Mouse (Mus musculus): ENCODE results near the gene Ypel3. TPM values are rescaled to one million over a fixed set of nuclear protein-coding genes. Genes with fewer than 3 reads are reported as not detected.

Ypel3 gene
- total RNA-seq, 2 experiments from 2014 or later, result 62.9 to 77.1 TPM

GRCm38 (mm10) chr7:126803751-126804150 is 27.0 kb downstream of the Ypel3 start:
- intact Hi-C loops (cut with DNase I), result no loop called here
- DNase-seq, result no peak

- intact Hi-C loops (cut with DNase I), result no loop called here
- no peak for DNase-seq
Observed at GRCm38 (mm10) chr7:126806956-126807355, 30.2 kb downstream of the Ypel3 start.

- DNase-seq, result no peak
- intact Hi-C loops (cut with DNase I), result no loop called here
Observed at GRCm38 (mm10) chr7:126807405-126807804, 30.6 kb downstream of the Ypel3 start.

- intact Hi-C loops (cut with DNase I), result no loop called here
- DNase-seq, result peak; percentile 85 to 90
Observed at GRCm38 (mm10) chr7:126808703-126809455, 32.1 kb downstream of the Ypel3 start.

GRCm38 (mm10) chr7:126809723-126810369 is 33.1 kb downstream of the Ypel3 start:
- intact Hi-C loops (cut with DNase I), result no loop called here
- DNase-seq, result no peak

GRCm38 (mm10) chr7:126815726-126816222 is 39.0 kb downstream of the Ypel3 start:
- DNase-seq, result no peak
- intact Hi-C loops (cut with DNase I), result no loop called here

GRCm38 (mm10) chr7:126816494-126816893 is 39.7 kb downstream of the Ypel3 start:
- intact Hi-C loops (cut with DNase I), result no loop called here
- no peak for DNase-seq

- DNase-seq, result no peak
- intact Hi-C loops (cut with DNase I), result no loop called here
Observed at GRCm38 (mm10) chr7:126817595-126817994, 40.8 kb downstream of the Ypel3 start.

- DNase-seq, result no peak
- intact Hi-C loops (cut with DNase I), result no loop called here
Observed at GRCm38 (mm10) chr7:126818818-126819217, 42.1 kb downstream of the Ypel3 start.

GRCm38 (mm10) chr7:126821835-126822511 is 45.2 kb downstream of the Ypel3 start:
- intact Hi-C loops (cut with DNase I), result loop anchor here (1.0 kb wide), 1 partner anchor 141 kb away; no protein-coding TSS in a partner anchor
- peak; percentile 82 to 90 for DNase-seq

- intact Hi-C loops (cut with DNase I), result loop anchor here (1.0 kb wide), 1 partner anchor 141 kb away; no protein-coding TSS in a partner anchor
- DNase-seq, result peak in 1 of 2 experiments; percentile 25
Observed at GRCm38 (mm10) chr7:126822741-126823140, 46.0 kb downstream of the Ypel3 start.

GRCm38 (mm10) chr7:126823202-126823711 is 46.5 kb downstream of the Ypel3 start:
- DNase-seq, result no peak
- intact Hi-C loops (cut with DNase I), result no loop called here

GRCm38 (mm10) chr7:126823940-126824339 is 47.2 kb downstream of the Ypel3 start:
- DNase-seq, result no peak
- intact Hi-C loops (cut with DNase I), result no loop called here

- intact Hi-C loops (cut with DNase I), result loop anchor here (5.0 kb wide), 1 partner anchor 122 kb away; the partner anchor contains the start of gene Asphd1
- peak in 1 of 2 experiments; percentile 52 for DNase-seq
Observed at GRCm38 (mm10) chr7:126825403-126825802, 48.6 kb downstream of the Ypel3 start.

GRCm38 (mm10) chr7:126825952-126826351 is 49.2 kb downstream of the Ypel3 start:
- DNase-seq, result no peak
- intact Hi-C loops (cut with DNase I), result loop anchor here (5.0 kb wide), 1 partner anchor 121 kb away; the partner anchor contains the start of gene Asphd1

Other genes starting within 250 kb of the Ypel3 start
- gene Eif3c, start 210.5 kb upstream of the Ypel3 start, total RNA-seq (2021), result 100 to 1,000 TPM; 138 to 140 TPM
- 1 to 10 TPM in 1 of 2 experiments, under 1 TPM in 1; 0.65 to 1.7 TPM for gene Apobr, start 192.0 kb upstream of the Ypel3 start, total RNA-seq (2021)
- 10 to 100 TPM; 13.2 to 13.3 TPM for gene Cln3, start 191.1 kb upstream of the Ypel3 start, total RNA-seq (2021)
- gene Il27, start 182.0 kb upstream of the Ypel3 start, total RNA-seq (2021), result not detected
- 1 to 10 TPM; 8.7 to 9.2 TPM for gene Nupr1, start 146.1 kb upstream of the Ypel3 start, total RNA-seq (2021)
- 10 to 100 TPM; 24.6 to 28.6 TPM for gene Sgf29, start 127.6 kb upstream of the Ypel3 start, total RNA-seq (2021)
- gene Sult1a1, start 100.5 kb upstream of the Ypel3 start, total RNA-seq (2021), result 10 to 100 TPM; 38.6 to 43.2 TPM
- 10 to 100 TPM; 49.2 to 51.2 TPM for gene Bola2, start 81.6 kb upstream of the Ypel3 start, total RNA-seq (2021)
- 1 to 10 TPM; 5.7 to 7.7 TPM for gene Slx1b, start 81.2 kb upstream of the Ypel3 start, total RNA-seq (2021)
- gene Coro1a, start 69.2 kb upstream of the Ypel3 start, total RNA-seq (2021), result 10 to 100 TPM in 1 of 2 experiments, 1 to 10 TPM in 1; 8.8 to 28.1 TPM
- 10 to 100 TPM; 69.8 to 77.4 TPM for gene Mapk3, start 17.4 kb upstream of the Ypel3 start, total RNA-seq (2021)
- 1 to 10 TPM; 3.1 to 3.8 TPM for gene Gdpd3, start 10.6 kb upstream of the Ypel3 start, total RNA-seq (2021)
- under 1 TPM; 0.44 to 0.62 TPM for gene Tbx6, start 4.5 kb downstream of the Ypel3 start, total RNA-seq (2021)
- gene Ppp4c, start 15.5 kb downstream of the Ypel3 start, total RNA-seq (2021), result 10 to 100 TPM; 38.8 to 49.6 TPM
- gene Fam57b, start 20.7 kb downstream of the Ypel3 start, total RNA-seq (2021), result 10 to 100 TPM; 12.9 to 13.7 TPM
- gene 4930451I11Rik, start 54.7 kb downstream of the Ypel3 start, total RNA-seq (2021), result not detected
- not detected for gene Doc2a, start 70.5 kb downstream of the Ypel3 start, total RNA-seq (2021)
- 1 to 10 TPM; 5.4 to 7.4 TPM for gene Hirip3, start 85.0 kb downstream of the Ypel3 start, total RNA-seq (2021)
- 10 to 100 TPM; 21.2 to 21.4 TPM for gene Ino80e, start 85.4 kb downstream of the Ypel3 start, total RNA-seq (2021)
- 10 to 100 TPM; 61.4 to 61.7 TPM for gene Taok2, start 107.7 kb downstream of the Ypel3 start, total RNA-seq (2021)
- 10 to 100 TPM; 10.9 to 13.0 TPM for gene Tmem219, start 146.0 kb downstream of the Ypel3 start, total RNA-seq (2021)
- 1 to 10 TPM; 6.9 to 7.6 TPM for gene Kctd13, start 151.9 kb downstream of the Ypel3 start, total RNA-seq (2021)
- under 1 TPM in 1 of 2 experiments, not detected in 1; 0.60 TPM for gene Asphd1, start 172.6 kb downstream of the Ypel3 start, total RNA-seq (2021)
- 10 to 100 TPM; 14.2 to 17.2 TPM for gene Sez6l2, start 173.6 kb downstream of the Ypel3 start, total RNA-seq (2021)
- 10 to 100 TPM; 63.3 to 66.1 TPM for gene Cdipt, start 199.0 kb downstream of the Ypel3 start, total RNA-seq (2021)
- under 1 TPM; 0.45 to 0.59 TPM for gene Cdiptos, start 199.1 kb downstream of the Ypel3 start, total RNA-seq (2021)
- 10 to 100 TPM; 44.6 to 45.9 TPM for gene Mvp, start 237.7 kb downstream of the Ypel3 start, total RNA-seq (2021)
- gene Pagr1b, start 239.5 kb downstream of the Ypel3 start, total RNA-seq (2021), result not detected
- gene Pagr1a, start 240.4 kb downstream of the Ypel3 start, total RNA-seq (2021), result 10 to 100 TPM; 15.2 to 20.6 TPM
- 10 to 100 TPM; 18.0 to 19.8 TPM for gene Gm42742, start 244.1 kb downstream of the Ypel3 start, total RNA-seq (2021)
- 1 to 10 TPM; 1.1 to 1.2 TPM for gene Prrt2, start 244.3 kb downstream of the Ypel3 start, total RNA-seq (2021)